Mouse (Mus musculus): ENCODE measurements around the gene Rnase9.

GRCm38 (mm10) chr14:51083805-51084204, 42.1 kb upstream of the Rnase9 start:
- no peak for TF ChIP-seq CHD2 (IDR thresholded peaks at IDR 0.05; ENCODE audit: low read depth, low read length)
- TF ChIP-seq ZC3H11A (IDR thresholded peaks at IDR 0.05; ENCODE audit: borderline replicate concordance, low read depth, low read length) = no peak
- TF ChIP-seq ZNF384 (IDR thresholded peaks at IDR 0.05; ENCODE audit: low read depth, low read length) = no peak

All from ES-E14 (cell line).